In genomic region chr7:19969106-19969505, GRCm38 (mm10) we compare ENCODE assay signal across 47 mouse cellular contexts. TPM values are rescaled to one million over a fixed set of nuclear protein-coding genes. Genes with fewer than 3 reads are reported as not detected.
"Had no signal": no experiment of that assay in that cellular context is flagged by ENCODE, and none has a peak within 500 bp of the region (broad histone marks: within the 10 kb centered on the region; RNA-seq: fewer than 3 reads in every experiment).

No protein-coding gene starts in this region.

- H3K4me2 ChIP-seq: heart, embryonic 11.5 days; heart, embryonic 12.5 days; heart, embryonic 13.5 days; heart, embryonic 15.5 days; hindbrain, embryonic 12.5 days; hindbrain, embryonic 13.5 days; hindbrain, embryonic 14.5 days; hindbrain, embryonic 15.5 days; kidney, embryonic 15.5 days had no signal

- ATAC-seq: hindbrain, embryonic 16.5 days; hindbrain, postnatal 0 days; inflammation-experienced regulatory T-cells, adult 6 months; intestine, embryonic 16.5 days; intestine, postnatal 0 days had no signal

- H3K36me3 ChIP-seq: heart, embryonic 12.5 days; heart, embryonic 13.5 days; heart, embryonic 15.5 days; hindbrain, embryonic 10.5 days; hindbrain, embryonic 12.5 days; hindbrain, embryonic 13.5 days; hindbrain, embryonic 15.5 days; kidney, embryonic 15.5 days had no signal

- H3K9me3 ChIP-seq: heart, embryonic 15.5 days had no signal

- H3K27me3 ChIP-seq: heart, embryonic 12.5 days; heart, embryonic 13.5 days; heart, embryonic 15.5 days; hindbrain, embryonic 12.5 days; hindbrain, embryonic 13.5 days; hindbrain, embryonic 15.5 days; kidney, embryonic 15.5 days had no signal

- H3K9ac ChIP-seq: heart, embryonic 12.5 days; heart, embryonic 13.5 days; heart, embryonic 15.5 days; hindbrain, embryonic 12.5 days; hindbrain, embryonic 13.5 days; hindbrain, embryonic 14.5 days; hindbrain, embryonic 15.5 days; kidney, embryonic 15.5 days had no signal

- H3K4me3 ChIP-seq: heart, embryonic 12.5 days; heart, embryonic 13.5 days; heart, embryonic 15.5 days; hindbrain, embryonic 10.5 days; hindbrain, embryonic 12.5 days; hindbrain, embryonic 13.5 days; hindbrain, embryonic 15.5 days; kidney, embryonic 15.5 days; layer of hippocampus, adult 2 months; left cerebral cortex, adult 2 months had no signal

- DNase-seq: heart, postnatal 10 days; heart, postnatal 4 days; kidney, adult 11 months; kidney, adult 18-20 months; kidney, adult 2 months; kidney, adult 8-10 months; kidney, adult 9 months; kidney, postnatal 10 days; kidney, postnatal 14 days; kidney, postnatal 25 days; kidney, postnatal 36 days; kidney, postnatal 4 days; layer of hippocampus, adult 9-11 months; layer of hippocampus, postnatal 36 days had no signal

- H3K4me1 ChIP-seq: heart, embryonic 12.5 days; heart, embryonic 13.5 days; heart, embryonic 15.5 days; hindbrain, embryonic 10.5 days; hindbrain, embryonic 12.5 days; hindbrain, embryonic 13.5 days; hindbrain, embryonic 15.5 days; kidney, embryonic 15.5 days had no signal

- H3K27ac ChIP-seq: heart, embryonic 13.5 days; heart, embryonic 15.5 days; hindbrain, embryonic 10.5 days; hindbrain, embryonic 12.5 days; hindbrain, embryonic 13.5 days; hindbrain, embryonic 14.5 days; hindbrain, embryonic 15.5 days; hindbrain, postnatal 0 days; kidney, embryonic 15.5 days; kidney, postnatal 0 days; layer of hippocampus, adult 2 months; left cerebral cortex, adult 2 months had no signal

RNA-seq across cellular contexts. Expression of gene Ceacam20, which starts 3.9 kb away (rescaled TPM):
- total RNA-seq: heart, adult 8-10 months; heart, postnatal 10 days; heart, postnatal 25 days; heart, postnatal 4 days; hematopoietic stem cell, adult 5-6 weeks; hindbrain, postnatal 0 days; layer of hippocampus, adult 18-20 months; layer of hippocampus, adult 2 months; layer of hippocampus, adult 8-10 months; layer of hippocampus, postnatal 10 days; layer of hippocampus, postnatal 14 days; layer of hippocampus, postnatal 25 days; layer of hippocampus, postnatal 36 days; left cerebral cortex, adult 18-20 months; left cerebral cortex, adult 2 months; left cerebral cortex, adult 8-10 months had no signal
- polyA plus RNA-seq: heart, embryonic 11.5 days; heart, embryonic 12.5 days; heart, embryonic 13.5 days; heart, embryonic 14.5 days; heart, embryonic 15.5 days; heart, postnatal 0 days; hindbrain, embryonic 10.5 days; hindbrain, embryonic 11.5 days; hindbrain, embryonic 12.5 days; hindbrain, embryonic 13.5 days; hindbrain, embryonic 14.5 days; hindbrain, embryonic 15.5 days; hindbrain, embryonic 16.5 days; hindbrain, postnatal 0 days; kidney, embryonic 14.5 days; kidney, embryonic 15.5 days; kidney, embryonic 16.5 days; kidney, postnatal 0 days had no signal

RNA-seq across cellular contexts. Expression of gene Igsf23, which starts 18.6 kb away (rescaled TPM):
- total RNA-seq: hematopoietic stem cell, adult 5-6 weeks; hindbrain, postnatal 0 days; layer of hippocampus, adult 18-20 months; layer of hippocampus, adult 2 months; layer of hippocampus, postnatal 10 days; layer of hippocampus, postnatal 14 days; layer of hippocampus, postnatal 25 days; layer of hippocampus, postnatal 36 days; left cerebral cortex, adult 18-20 months; left cerebral cortex, adult 2 months; left cerebral cortex, adult 8-10 months had no signal
- polyA plus RNA-seq: hindbrain, embryonic 11.5 days; hindbrain, embryonic 14.5 days; hindbrain, embryonic 15.5 days; hindbrain, embryonic 16.5 days; hindbrain, postnatal 0 days; kidney, embryonic 14.5 days had no signal

RNA-seq across cellular contexts. Expression of gene Nlrp9b, which starts 22.2 kb away (rescaled TPM):
- total RNA-seq: heart, adult 8-10 months; heart, postnatal 10 days; heart, postnatal 25 days; heart, postnatal 4 days; hematopoietic stem cell, adult 5-6 weeks; hindbrain, postnatal 0 days; layer of hippocampus, adult 18-20 months; layer of hippocampus, adult 2 months; layer of hippocampus, adult 8-10 months; layer of hippocampus, postnatal 10 days; layer of hippocampus, postnatal 14 days; layer of hippocampus, postnatal 25 days; layer of hippocampus, postnatal 36 days; left cerebral cortex, adult 18-20 months; left cerebral cortex, adult 2 months; left cerebral cortex, adult 8-10 months had no signal
- polyA plus RNA-seq: heart, embryonic 11.5 days; heart, embryonic 12.5 days; heart, embryonic 13.5 days; heart, embryonic 14.5 days; heart, embryonic 15.5 days; heart, postnatal 0 days; hindbrain, embryonic 10.5 days; hindbrain, embryonic 11.5 days; hindbrain, embryonic 12.5 days; hindbrain, embryonic 13.5 days; hindbrain, embryonic 14.5 days; hindbrain, embryonic 15.5 days; hindbrain, embryonic 16.5 days; hindbrain, postnatal 0 days; inflammation-experienced regulatory T-cells, adult 6 months; kidney, adult 2 months; kidney, embryonic 14.5 days; kidney, embryonic 15.5 days; kidney, embryonic 16.5 days; kidney, postnatal 0 days had no signal
